Mouse (Mus musculus) urinary bladder, postnatal 0 days (tissue): ENCODE measurements around the gene Slc30a5. TPM values are rescaled to one million over a fixed set of nuclear protein-coding genes. Genes with fewer than 3 reads are reported as not detected.

ENCODE experiments used
- polyA plus RNA-seq: library from polyadenylated mRNA; unstranded; fragments of >200 nt; fragmentation: Nextera tagmentation; extraction: Ambion mirVana; gene quantifications from 2 replicates; pipeline ENCODE4 v1.2.1, GENCODE M21; 2015

Slc30a5 gene
- polyA plus RNA-seq, result 28.8 and 33.7 TPM in 2 replicates

DNA sequence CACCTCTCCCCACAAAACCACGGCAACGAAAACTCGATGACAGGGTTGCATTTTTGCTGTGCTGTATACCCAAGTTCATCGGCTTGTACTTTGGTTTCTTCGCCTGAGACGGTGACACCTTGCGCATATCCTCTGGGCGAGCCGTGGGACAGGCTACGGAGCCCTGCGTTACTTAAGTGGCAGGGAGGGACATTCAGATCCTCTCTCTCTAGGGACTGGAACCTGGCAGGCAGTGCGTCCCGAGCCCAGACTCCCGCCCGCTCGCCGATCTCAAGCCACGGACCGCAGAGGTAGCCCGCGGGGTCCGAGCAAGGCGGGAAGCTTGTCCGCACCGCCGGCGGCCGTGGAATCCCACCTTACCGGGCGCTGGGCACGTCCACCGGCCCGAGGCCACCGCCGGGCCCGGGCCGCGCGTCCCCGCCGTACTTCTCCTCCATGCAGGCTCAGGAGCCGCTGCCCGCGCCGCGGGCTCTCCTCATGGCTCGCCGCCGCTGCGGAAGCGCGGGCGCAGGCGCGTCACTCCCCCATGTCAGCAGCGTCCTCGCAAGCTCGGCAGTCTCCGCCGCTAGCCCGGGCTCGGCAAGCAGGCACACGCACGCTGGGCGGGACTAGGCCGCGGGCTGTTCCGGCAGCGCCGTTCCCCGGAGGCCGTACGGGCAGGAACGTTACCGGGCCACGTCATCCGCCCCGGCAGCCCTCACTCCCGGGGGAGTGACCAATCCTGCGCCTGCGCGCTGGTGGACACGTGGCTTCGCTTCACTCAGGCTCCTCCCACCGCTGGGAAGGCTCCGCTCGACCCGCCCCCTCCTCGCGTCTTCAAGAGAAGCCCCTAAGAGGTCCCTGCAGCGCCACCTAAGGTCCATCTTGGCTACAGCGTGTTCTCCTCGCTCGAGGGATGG lies at the start of gene Slc30a5:
Slc30a5 (minus strand) TSS at position 687 of the 899 bp plus-strand sequence.

DNA sequence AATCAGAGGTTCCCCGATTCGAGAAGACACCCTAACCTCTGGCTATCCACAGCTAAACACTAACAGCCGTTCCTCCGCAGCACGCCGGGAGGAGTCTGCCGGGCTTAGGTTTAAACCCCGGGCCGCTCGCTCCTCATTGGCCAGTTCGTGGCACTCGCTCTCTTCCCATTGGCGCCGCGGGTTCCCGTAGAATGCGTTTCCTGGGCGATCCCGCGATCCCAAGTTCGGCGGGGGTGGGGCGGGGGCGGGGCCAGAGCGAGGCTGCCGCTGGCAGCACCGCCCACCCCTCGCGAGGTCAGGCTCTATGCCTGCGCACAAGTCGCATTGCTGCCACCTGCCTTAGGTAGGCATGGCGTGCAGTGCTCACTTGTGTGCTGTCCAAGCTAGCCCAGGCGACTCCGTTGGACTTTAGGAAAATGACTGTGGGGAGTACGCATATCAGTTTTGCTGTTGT lies 46.8 kb downstream of the Slc30a5 start, which contains the start of gene Ccnb1:
Ccnb1 (minus strand) TSS at position 157 of the 454 bp plus-strand sequence.

GRCm38 (mm10) chr13:100775252-100776055 lies 57.8 kb downstream of the Slc30a5 start, which contains the start of gene Cenph:
Gene Cenph, minus strand, starts transcription at chr13:100775899.

Other genes with a start within 250 kb of the Slc30a5 start
- gene Marveld2, start 216.5 kb downstream of the Slc30a5 start, polyA plus RNA-seq, result 6.4 and 6.5 TPM in 2 replicates
- 189 and 199 TPM in 2 replicates for gene Ak6, start 182.4 kb downstream of the Slc30a5 start, polyA plus RNA-seq
- gene Rad17, start 182.4 kb downstream of the Slc30a5 start, polyA plus RNA-seq, result 12.3 and 14.2 TPM in 2 replicates
- 9.6 and 16.5 TPM in 2 replicates for gene Taf9, start 181.8 kb downstream of the Slc30a5 start, polyA plus RNA-seq
- gene Ccdc125, start 163.7 kb downstream of the Slc30a5 start, polyA plus RNA-seq, result 4.5 and 5.7 TPM in 2 replicates
- gene Cdk7, start 102.5 kb downstream of the Slc30a5 start, polyA plus RNA-seq, result 61.7 and 66.8 TPM in 2 replicates
- gene Mrps36, start 88.8 kb downstream of the Slc30a5 start, polyA plus RNA-seq, result 147 and 167 TPM in 2 replicates
- gene Cenph, start 57.5 kb downstream of the Slc30a5 start, polyA plus RNA-seq, result 7.5 and 10.0 TPM in 2 replicates
- gene Ccnb1, start 46.9 kb downstream of the Slc30a5 start, polyA plus RNA-seq, result 34.3 and 48.0 TPM in 2 replicates